Mouse (Mus musculus): ENCODE data around the gene Padi2.
A peak's percentile ranks its signal among the peaks of the same experiment; 100 is the strongest.

The Padi2 gene

GRCm38 (mm10) chr4:140906076-140906826 is at the start of gene Padi2:
Gene Padi2, plus strand, starts transcription at chr4:140906344.
- peak; percentile 29 for DNase-seq

GRCm38 (mm10) chr4:140857041-140857440 is 49.1 kb upstream of the Padi2 start:
- no peak for DNase-seq

- DNase-seq = no peak
Measured at GRCm38 (mm10) chr4:140857813-140858212, 48.3 kb upstream of the Padi2 start.

GRCm38 (mm10) chr4:140859291-140859690 is 46.9 kb upstream of the Padi2 start:
- no peak for DNase-seq

GRCm38 (mm10) chr4:140860125-140860766 is 45.9 kb upstream of the Padi2 start:
- no peak for DNase-seq

GRCm38 (mm10) chr4:140860767-140861147 is 45.4 kb upstream of the Padi2 start:
- no peak for DNase-seq

- no peak for DNase-seq
Measured at GRCm38 (mm10) chr4:140862036-140862650, 44.0 kb upstream of the Padi2 start.

GRCm38 (mm10) chr4:140868484-140869190 is 37.5 kb upstream of the Padi2 start:
- DNase-seq = no peak

- no peak for DNase-seq
Measured at GRCm38 (mm10) chr4:140869945-140870344, 36.2 kb upstream of the Padi2 start.

GRCm38 (mm10) chr4:140870876-140871275 is 35.3 kb upstream of the Padi2 start:
- no peak for DNase-seq

GRCm38 (mm10) chr4:140871376-140871775 is 34.8 kb upstream of the Padi2 start:
- no peak for DNase-seq

- no peak for DNase-seq
Measured at GRCm38 (mm10) chr4:140871851-140872685, 34.1 kb upstream of the Padi2 start.

- DNase-seq = no peak
Measured at GRCm38 (mm10) chr4:140872686-140872992, 33.5 kb upstream of the Padi2 start.

- no peak for DNase-seq
Measured at GRCm38 (mm10) chr4:140873011-140873410, 33.1 kb upstream of the Padi2 start.

GRCm38 (mm10) chr4:140876161-140876560 is 30.0 kb upstream of the Padi2 start:
- DNase-seq = no peak

- DNase-seq = no peak
Measured at GRCm38 (mm10) chr4:140876681-140877080, 29.5 kb upstream of the Padi2 start.

- no peak for DNase-seq
Measured at GRCm38 (mm10) chr4:140877441-140877840, 28.7 kb upstream of the Padi2 start.

GRCm38 (mm10) chr4:140878655-140879054 is 27.5 kb upstream of the Padi2 start:
- DNase-seq = no peak

GRCm38 (mm10) chr4:140879116-140879515 is 27.0 kb upstream of the Padi2 start:
- no peak for DNase-seq

GRCm38 (mm10) chr4:140879739-140880138 is 26.4 kb upstream of the Padi2 start:
- no peak for DNase-seq

- no peak for DNase-seq
Measured at GRCm38 (mm10) chr4:140880207-140880606, 25.9 kb upstream of the Padi2 start.

- no peak for DNase-seq
Measured at GRCm38 (mm10) chr4:140881026-140881670, 25.0 kb upstream of the Padi2 start.
